Mouse (Mus musculus) cortical plate, adult 2 months (tissue): ENCODE results near the gene Cd44.

Experiments
- CTCF ChIP-seq: fragments of 200-500 bp; IDR thresholded peaks from 2 replicates; pipeline ENCODE4 v1.5.1; 2011; ENCODE audit warnings: mild to moderate bottlenecking, control low read depth, low read length; ENCODE audit not compliant: insufficient read depth; ENCODE audit errors: extremely low read depth
- POLR2A ChIP-seq: fragments of 200-500 bp; IDR thresholded peaks from 2 replicates; pipeline ENCODE4 v1.6.1; 2011; ENCODE audit warnings: mild to moderate bottlenecking, low read length, control low read depth; ENCODE audit not compliant: insufficient read depth; ENCODE audit errors: extremely low read depth

DNA sequence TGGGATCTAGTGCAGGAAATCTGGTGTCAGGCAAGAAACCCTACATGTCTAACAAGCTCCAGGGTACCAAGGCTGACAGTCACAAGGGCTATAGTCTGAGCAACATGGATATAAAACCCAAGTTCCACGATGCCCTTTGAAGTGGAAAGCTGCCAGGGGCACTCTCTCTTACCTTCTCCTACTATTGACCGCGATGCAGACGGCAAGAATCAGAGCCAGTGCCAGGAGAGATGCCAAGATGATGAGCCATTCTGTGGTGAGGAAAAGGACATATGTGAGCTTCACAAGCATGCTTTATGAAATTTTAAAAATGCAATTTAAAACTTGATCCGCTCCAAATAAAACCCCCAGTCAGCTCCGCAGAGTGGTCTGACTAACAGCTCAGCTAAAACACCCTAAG, 79.4 kb downstream of the Cd44 start:
- TF ChIP-seq POLR2A (no peak), CTCF (no peak)
